Mouse (Mus musculus) ES-Bruce4 (cell line): ENCODE results near the gene 4933402J07Rik.

Experiments used
- CTCF ChIP-seq: IDR thresholded peaks from one replicate; pipeline ENCODE4 v1.8.1; 2011; ENCODE audit warnings: low read depth, low read length
- POLR2A ChIP-seq: IDR thresholded peaks from one replicate; pipeline ENCODE4 v1.8.1; 2011; ENCODE audit warnings: low read length; ENCODE audit not compliant: insufficient read depth

GRCm38 (mm10) chr8:87549881-87550280, 13.8 kb upstream of the 4933402J07Rik start:
- no peak for TF ChIP-seq POLR2A
- no peak for TF ChIP-seq CTCF
